Mouse (Mus musculus) hindbrain, embryonic 11.5 days (tissue): Measurements from ENCODE around the gene Cysrt1. TPM values are rescaled to one million over a fixed set of nuclear protein-coding genes. Genes with fewer than 3 reads are reported as not detected.

Experiments used
- ATAC-seq: fragments of 200-750 bp; cut with Nextera tagmentation; 2 replicates; pipeline ENCODE4 v1.8.0; 2017; ENCODE audit warnings: mild to moderate bottlenecking, moderate TSS enrichment, moderate library complexity; ENCODE audit not compliant: low FRiP score
- DNase-seq: peaks from one replicate; pipeline ENCODE4 v3.0.0-alpha.2; 2015; ENCODE audit warnings: low spot score
- H3K27ac ChIP-seq: fragments of 300-500 bp; sonication (generic); 2 replicates; pipeline ENCODE4 v1.5.1; 2014; ENCODE audit warnings: mild to moderate bottlenecking, low read depth, low read length
- H3K27me3 ChIP-seq: fragments of 300-500 bp; sonication (generic); 2 replicates; pipeline ENCODE4 v1.6.1; 2014; ENCODE audit warnings: mild to moderate bottlenecking, low read length, moderate library complexity, mixed read lengths; ENCODE audit not compliant: control insufficient read depth, insufficient read depth
- H3K36me3 ChIP-seq: fragments of 300-500 bp; sonication (generic); 2 replicates; pipeline ENCODE4 v1.6.1; 2014; ENCODE audit warnings: mild to moderate bottlenecking, low read length, moderate library complexity, mixed read lengths; ENCODE audit not compliant: control insufficient read depth, insufficient read depth
- H3K4me1 ChIP-seq: fragments of 300-500 bp; sonication (generic); replicated peaks from 2 replicates; pipeline ENCODE4 v1.6.1; 2014; ENCODE audit warnings: low read length, mixed read lengths; ENCODE audit not compliant: control insufficient read depth, insufficient read depth
- H3K4me2 ChIP-seq: fragments of 300-500 bp; sonication (generic); replicated peaks from 2 replicates; pipeline ENCODE4 v1.6.1; 2014; ENCODE audit warnings: mild to moderate bottlenecking, low read depth, low read length
- H3K4me3 ChIP-seq: fragments of 300-500 bp; sonication (generic); 2 replicates; pipeline ENCODE4 v1.5.1; 2014; ENCODE audit warnings: low read depth, low read length
- H3K9ac ChIP-seq: fragments of 300-500 bp; sonication (generic); 2 replicates; pipeline ENCODE4 v1.6.1; 2014; ENCODE audit warnings: low read depth, low read length
- H3K9me3 ChIP-seq: fragments of 300-500 bp; sonication (generic); 2 replicates; pipeline ENCODE4 v1.6.1; 2016; ENCODE audit warnings: low read length; ENCODE audit not compliant: control insufficient read depth
- WGBS: fragments of 180-500 bp; shearing (Covaris S2); extraction: QIAGEN DNeasy Blood & Tissue Kit; methylation state at CpG from one replicate; pipeline ENCODE4 v1.1.7; 2014; 5-methylcytosine and 5-hydroxymethylcytosine counted together
- polyA plus RNA-seq: library from polyadenylated mRNA; unstranded; fragments of >200 nt; fragmentation: Nextera tagmentation; extraction: Ambion mirVana; gene quantifications from 2 replicates; pipeline ENCODE4 v1.2.1, GENCODE M21; 2014

The Cysrt1 gene
- polyA plus RNA-seq, 1 experiment from 2014 or later: not detected

DNA sequence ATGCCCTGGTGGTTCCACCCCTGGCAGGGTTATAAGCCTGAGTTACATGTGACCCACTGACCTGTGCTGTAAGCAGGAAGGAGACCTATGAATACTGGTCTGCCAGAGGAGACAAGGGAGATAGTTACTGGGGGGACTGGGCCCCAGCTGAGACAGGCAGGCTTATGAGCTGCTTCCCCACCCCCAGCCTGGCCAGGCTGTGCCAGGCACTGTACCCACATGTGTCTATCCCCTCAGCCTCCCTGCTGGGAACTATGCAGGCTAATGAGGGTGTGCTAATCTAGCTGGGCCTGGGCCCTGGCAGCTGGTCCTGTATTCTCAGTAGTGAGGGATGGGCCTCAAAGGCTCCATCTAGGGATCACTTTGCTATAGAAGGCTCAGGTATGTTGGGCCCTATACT, 25.0 kb upstream of the Cysrt1 start:
- no peak for ATAC-seq
- Histone ChIP-seq H3K4me2 (no peak overlapping the region), H3K4me1 (peaks cover 20% of the 10 kb centered on the region), H3K4me3 (no peak overlapping the region), H3K27me3 (peaks cover 13% of the 10 kb centered on the region), H3K36me3 (no peaks in the 10 kb centered on the region; the same call in 1 of the 2 replicates), H3K9ac (no peak overlapping the region), H3K27ac (no peak overlapping the region), H3K9me3 (no peaks in the 10 kb centered on the region)
- DNase-seq: no peak

- DNase-seq (no peak), ATAC-seq (no peak)
- Histone ChIP-seq H3K4me1 (peaks cover 20% of the 10 kb centered on the region), H3K4me3 (no peak overlapping the region), H3K27me3 (peaks cover 13% of the 10 kb centered on the region), H3K36me3 (no peaks in the 10 kb centered on the region; the same call in 1 of the 2 replicates), H3K4me2 (no peak overlapping the region), H3K9ac (no peak overlapping the region), H3K27ac (no peak overlapping the region), H3K9me3 (no peaks in the 10 kb centered on the region)
- 56% methylated on average over 2 of the region's 2 CpGs for WGBS
These were observed 24.5 kb upstream of the Cysrt1 start for GRCm38 (mm10) chr2:25266720-25267119.

GRCm38 (mm10) chr2:25265897-25266656, 23.8 kb upstream of the Cysrt1 start:
- no peak for DNase-seq
- peaks cover 13% of the 10 kb centered on the region for H3K27me3 ChIP-seq
- no peaks in the 10 kb centered on the region; the same call in 1 of the 2 replicates for H3K36me3 ChIP-seq
- ATAC-seq: no peak
- no peak overlapping the region for H3K27ac ChIP-seq
- peaks cover 13% of the 10 kb centered on the region for H3K4me1 ChIP-seq
- H3K9me3 ChIP-seq: no peaks in the 10 kb centered on the region
- H3K4me2 ChIP-seq: no peak overlapping the region
- no peak overlapping the region for H3K4me3 ChIP-seq
- peak overlapping the region; percentile 15; the same call in 1 of the 2 replicates for H3K9ac ChIP-seq
- WGBS: 71% methylated on average over 6 of the region's 6 CpGs

DNA sequence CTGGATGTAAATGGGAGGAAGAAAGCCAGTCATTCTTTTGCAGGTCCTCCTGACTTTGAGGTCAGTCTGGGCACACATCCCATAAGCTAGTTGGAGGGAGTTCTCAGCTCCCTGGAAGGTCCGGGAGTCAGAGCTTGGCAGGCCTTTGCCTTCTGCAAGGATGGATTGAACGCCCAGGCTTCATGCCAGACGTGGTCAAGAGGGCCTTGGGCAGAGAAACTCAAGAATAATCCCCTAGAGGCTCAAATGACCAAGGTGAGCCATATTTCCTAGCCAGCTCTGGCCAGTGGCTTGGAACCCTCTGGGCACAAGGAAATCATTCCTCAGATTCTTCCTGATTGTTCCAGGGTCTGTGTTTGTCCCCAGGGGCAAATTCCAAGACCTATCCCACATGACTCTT, 22.6 kb upstream of the Cysrt1 start:
- H3K4me2 ChIP-seq: no peak overlapping the region
- H3K4me3 ChIP-seq: no peak overlapping the region
- H3K36me3 ChIP-seq: no peaks in the 10 kb centered on the region; the same call in 1 of the 2 replicates
- DNase-seq: no peak
- no peak overlapping the region for H3K27ac ChIP-seq
- 77% methylated on average over 3 of the region's 3 CpGs for WGBS
- H3K27me3 ChIP-seq: peaks cover 13% of the 10 kb centered on the region
- H3K4me1 ChIP-seq: peaks cover 12% of the 10 kb centered on the region
- ATAC-seq: no peak
- peak overlapping the region; percentile 11; the same call in 1 of the 2 replicates for H3K9ac ChIP-seq
- no peaks in the 10 kb centered on the region for H3K9me3 ChIP-seq

DNA sequence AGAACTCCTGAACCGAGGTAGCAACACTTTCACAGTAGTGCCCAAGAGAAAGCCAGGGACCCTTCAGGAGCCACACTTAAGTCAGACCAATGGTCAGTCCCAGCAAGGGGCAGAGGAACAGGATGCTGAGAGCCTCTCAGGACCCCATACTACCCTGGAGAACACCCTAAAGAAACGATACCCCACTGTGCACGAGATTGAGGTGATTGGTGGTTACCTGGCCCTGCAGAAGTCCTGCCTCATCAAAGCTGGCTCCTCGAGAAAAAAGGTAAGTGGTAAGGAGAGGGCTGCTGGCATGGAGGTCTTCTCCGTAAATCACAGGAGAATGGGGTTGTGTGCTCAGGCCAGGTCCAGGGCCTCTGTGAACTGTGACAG, 22.0 kb upstream of the Cysrt1 start:
- 81% methylated on average over 5 of the region's 5 CpGs for WGBS
- H3K4me1 ChIP-seq: peaks cover 12% of the 10 kb centered on the region
- H3K36me3 ChIP-seq: no peaks in the 10 kb centered on the region; the same call in 1 of the 2 replicates
- H3K27me3 ChIP-seq: peaks cover 13% of the 10 kb centered on the region
- no peak overlapping the region for H3K27ac ChIP-seq
- DNase-seq (no peak), ATAC-seq (no peak)
- H3K9ac ChIP-seq: no peak overlapping the region
- H3K4me3 ChIP-seq: no peak overlapping the region
- H3K9me3 ChIP-seq: no peaks in the 10 kb centered on the region
- H3K4me2 ChIP-seq: no peak overlapping the region

DNA sequence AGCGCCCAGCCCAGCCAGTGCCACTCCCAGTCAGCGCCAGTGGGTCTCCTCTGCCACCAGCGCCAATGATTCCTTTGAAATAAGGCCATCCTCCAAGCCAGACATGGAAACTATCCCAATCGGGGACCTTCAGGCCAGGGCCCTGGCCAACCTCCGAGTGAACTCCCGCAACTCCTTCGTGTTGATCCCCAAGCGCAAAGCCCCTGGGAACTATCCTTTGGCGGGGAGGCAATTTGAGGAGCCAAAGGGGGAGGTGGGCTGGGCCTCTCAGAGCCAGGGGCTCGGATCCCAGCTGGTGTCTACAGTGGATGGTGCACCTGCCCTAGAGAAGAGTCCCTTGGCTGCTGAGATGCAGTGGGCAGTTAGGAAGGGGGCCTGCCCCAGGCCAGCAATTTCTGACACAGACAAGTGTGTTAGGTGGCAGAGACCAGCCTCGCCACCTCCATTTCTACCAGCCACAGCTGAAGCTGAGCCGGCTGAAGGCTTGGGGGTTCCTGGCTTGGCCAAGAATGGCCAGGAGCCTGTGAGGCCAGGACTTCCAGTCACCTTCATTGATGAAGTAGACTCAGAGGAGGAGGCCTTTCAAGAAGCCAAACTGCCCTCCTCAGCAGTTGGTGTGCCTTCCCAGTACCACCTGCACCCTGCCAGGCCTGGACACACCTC, 21.5 kb upstream of the Cysrt1 start:
- 21% methylated on average over 12 of the region's 12 CpGs for WGBS
- ATAC-seq: no peak

DNA sequence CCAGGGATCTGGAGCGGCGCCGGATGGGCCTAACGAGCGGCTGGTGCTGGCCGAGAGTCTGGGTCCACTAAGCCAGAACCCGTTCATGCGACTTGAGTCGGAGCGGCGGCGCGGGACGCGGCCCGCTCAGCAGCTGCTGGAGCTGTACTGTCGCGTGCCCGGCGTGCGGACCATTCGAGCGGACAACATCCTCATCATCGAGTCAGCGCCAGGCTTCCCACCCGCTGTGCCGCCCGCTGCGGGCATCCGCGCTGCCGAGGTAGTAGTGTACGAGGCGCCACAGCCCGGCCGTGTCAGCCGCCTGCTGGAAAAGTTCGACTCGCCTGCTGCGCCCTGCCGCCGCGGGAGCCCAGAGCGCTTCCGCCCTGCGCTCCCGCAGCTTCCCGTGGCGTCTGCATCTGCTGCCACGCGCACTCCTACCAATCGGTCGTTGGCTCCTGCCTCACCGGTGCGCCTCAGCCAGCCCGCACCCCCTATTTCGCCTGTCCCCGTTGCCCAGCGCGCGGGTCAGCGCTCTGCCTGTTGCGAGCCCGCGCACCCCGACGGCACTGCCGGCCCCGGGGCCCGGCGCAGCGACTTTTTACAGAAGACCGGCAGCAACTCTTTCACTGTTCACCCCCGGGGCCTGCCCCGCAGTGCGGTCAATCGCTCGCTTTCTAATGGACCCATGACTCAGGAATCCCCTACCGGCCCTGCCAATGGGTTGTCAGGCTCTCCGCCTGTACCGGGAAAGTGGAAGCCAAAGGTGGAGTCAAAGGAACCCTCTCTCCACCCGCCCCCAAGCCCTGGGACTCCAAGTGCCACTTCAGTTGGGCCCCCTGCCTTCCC, 20.8 kb upstream of the Cysrt1 start:
- ATAC-seq: peak; percentile 59
- H3K27me3 ChIP-seq: peaks cover 13% of the 10 kb centered on the region
- under 1% methylated on average over 82 of the region's 82 CpGs for WGBS

More for the DNA sequence above, 21.5 kb upstream of the Cysrt1 start:
- Histone ChIP-seq H3K27ac (no peak overlapping the region), H3K27me3 (peaks cover 13% of the 10 kb centered on the region), H3K36me3 (no peaks in the 10 kb centered on the region), H3K9ac (peak overlapping the region; percentile 60), H3K4me3 (peak overlapping the region; percentile 77), H3K4me2 (peak overlapping the region; percentile 99), H3K4me1 (peaks cover 12% of the 10 kb centered on the region), H3K9me3 (no peaks in the 10 kb centered on the region)
- no peak for DNase-seq

DNA sequence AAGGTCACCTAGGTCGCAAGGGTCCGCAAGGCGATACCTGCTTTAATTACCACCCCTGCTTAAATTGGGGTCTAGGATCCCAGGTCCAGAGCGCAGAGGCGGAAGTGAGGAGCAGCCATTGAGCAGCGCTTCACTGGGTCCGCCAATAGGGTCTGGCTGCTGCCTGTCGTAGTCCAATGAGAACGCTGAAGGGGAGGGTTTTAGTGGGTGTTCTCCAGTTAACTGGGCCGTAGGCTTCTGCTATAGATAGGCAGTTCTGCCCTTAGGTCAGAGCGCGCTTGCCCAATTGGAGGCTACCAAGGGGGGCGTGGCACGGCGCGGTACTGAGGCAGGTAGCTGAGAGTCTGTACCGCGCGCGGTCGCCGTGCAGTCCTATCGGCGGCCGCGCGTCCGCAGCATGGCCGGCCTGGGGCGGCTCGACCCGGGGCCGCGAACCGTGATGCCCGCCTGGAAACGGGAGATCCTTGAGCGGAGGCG, 20.1 kb upstream of the Cysrt1 start, which contains the start of gene Tprn:
Gene Tprn, plus strand, starts transcription at position 328 of the 477 bp plus-strand sequence.
- Histone ChIP-seq H3K27ac (peak within 1 kb of the TSS; percentile 36; the same call in 1 of the 2 replicates), H3K9ac (peak within 1 kb of the TSS; percentile 60), H3K4me3 (peak within 1 kb of the TSS; percentile 77), H3K4me1 (peaks cover 12% of the 10 kb centered on the region), H3K4me2 (peak within 1 kb of the TSS; percentile 99), H3K9me3 (no peaks in the 10 kb centered on the region), H3K27me3 (peaks cover 13% of the 10 kb centered on the region), H3K36me3 (no peaks in the 10 kb centered on the region)
- WGBS: under 1% methylated on average over 39 of the region's 39 CpGs
- ATAC-seq (peak; percentile 99), DNase-seq (peak; percentile 93)

More for the DNA sequence above, 20.8 kb upstream of the Cysrt1 start:
- Histone ChIP-seq H3K9ac (peak overlapping the region; percentile 60), H3K4me3 (peak overlapping the region; percentile 77), H3K36me3 (no peaks in the 10 kb centered on the region), H3K9me3 (no peaks in the 10 kb centered on the region), H3K4me2 (peak overlapping the region; percentile 99), H3K4me1 (peaks cover 12% of the 10 kb centered on the region), H3K27ac (peak overlapping the region; percentile 36; the same call in 1 of the 2 replicates)
- peak; percentile 61 for DNase-seq
